Mouse (Mus musculus) bone marrow, adult 2 months (tissue): ENCODE measurements around the gene Asb16.

Source experiments
- CTCF ChIP-seq: fragments of 200-500 bp; IDR thresholded peaks from 2 replicates; pipeline ENCODE4 v1.5.1; 2011; ENCODE audit warnings: low read length, control low read depth; ENCODE audit not compliant: control insufficient read depth, insufficient read depth
- POLR2A ChIP-seq: fragments of 200-500 bp; IDR thresholded peaks from 2 replicates; pipeline ENCODE4 v1.6.1; 2011; ENCODE audit warnings: low read depth, mild to moderate bottlenecking, control low read depth, low read length, borderline replicate concordance; ENCODE audit not compliant: control insufficient read depth

GRCm38 (mm10) chr11:102304141-102304540 lies 35.6 kb downstream of the Asb16 start:
- TF ChIP-seq CTCF, result no peak
- no peak for TF ChIP-seq POLR2A
